Mouse (Mus musculus): ENCODE results near the gene Zfp281.

The Zfp281 gene

GRCm38 (mm10) chr1:136654385-136654784, 29.7 kb downstream of the Zfp281 start:
- in situ Hi-C loops (cut with MboI, MseI), result no loop called here

DNA sequence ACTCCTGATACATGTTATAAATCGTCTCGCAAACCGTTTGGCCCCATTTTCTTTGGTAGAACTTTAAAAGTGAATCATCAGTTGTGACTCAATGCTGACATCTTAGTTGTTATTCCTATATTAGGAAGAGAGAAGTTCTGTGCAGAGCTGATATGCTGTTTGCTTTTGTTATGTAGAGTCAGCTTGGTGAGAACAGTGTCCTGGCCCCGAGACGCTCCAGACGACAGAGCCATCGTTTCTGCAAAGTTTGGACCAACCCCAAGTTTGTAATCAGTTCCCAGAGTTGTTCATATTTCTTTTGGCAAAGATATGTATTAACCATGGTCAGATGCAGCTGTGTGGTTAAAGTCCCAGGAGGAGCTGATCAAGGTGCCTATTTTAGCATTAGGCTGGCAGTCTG, 31.9 kb downstream of the Zfp281 start:
- in situ Hi-C loops (cut with MboI, MseI), result no loop called here

DNA sequence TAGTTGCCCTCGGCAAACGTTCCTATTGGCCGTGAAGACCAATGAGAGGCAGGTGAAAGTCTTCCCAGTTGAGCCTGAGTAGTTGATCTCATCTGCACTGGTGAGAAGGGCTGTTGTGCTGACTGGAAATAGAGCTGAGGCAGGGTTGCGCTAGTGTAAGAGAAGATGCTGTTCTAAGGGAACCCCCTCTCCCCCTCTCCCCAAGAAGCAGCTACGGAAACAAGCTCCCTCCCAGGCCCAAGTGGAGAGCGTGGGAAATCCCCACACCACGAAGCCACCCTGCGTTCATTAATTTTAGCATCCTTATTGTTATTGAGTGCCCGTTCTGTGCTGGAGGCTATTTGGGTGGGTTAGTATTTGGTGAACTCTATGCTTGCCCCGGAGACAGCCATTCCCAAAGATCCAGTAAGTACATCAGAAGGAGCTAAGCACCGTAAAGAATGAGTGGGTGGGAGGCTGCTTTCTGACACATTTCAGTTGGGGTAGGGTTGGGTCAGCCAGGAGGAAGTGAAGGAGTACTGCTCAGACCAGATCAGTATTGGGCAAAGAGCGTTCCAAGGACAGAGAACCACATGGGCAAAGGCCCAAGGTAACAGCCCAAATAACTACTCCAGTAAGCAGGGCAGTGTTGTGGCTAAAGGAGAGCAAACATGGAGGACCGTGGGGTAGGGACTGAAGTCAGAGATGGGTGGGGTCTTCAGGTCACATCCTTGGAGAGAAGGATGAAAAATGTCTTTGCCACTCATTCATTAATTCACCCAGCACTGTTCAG, 33.9 kb downstream of the Zfp281 start:
- in situ Hi-C loops (cut with MboI, MseI), result no loop called here

- in situ Hi-C loops (cut with MboI, MseI), result no loop called here
Measured at GRCm38 (mm10) chr1:136659337-136659736, 34.6 kb downstream of the Zfp281 start.

DNA sequence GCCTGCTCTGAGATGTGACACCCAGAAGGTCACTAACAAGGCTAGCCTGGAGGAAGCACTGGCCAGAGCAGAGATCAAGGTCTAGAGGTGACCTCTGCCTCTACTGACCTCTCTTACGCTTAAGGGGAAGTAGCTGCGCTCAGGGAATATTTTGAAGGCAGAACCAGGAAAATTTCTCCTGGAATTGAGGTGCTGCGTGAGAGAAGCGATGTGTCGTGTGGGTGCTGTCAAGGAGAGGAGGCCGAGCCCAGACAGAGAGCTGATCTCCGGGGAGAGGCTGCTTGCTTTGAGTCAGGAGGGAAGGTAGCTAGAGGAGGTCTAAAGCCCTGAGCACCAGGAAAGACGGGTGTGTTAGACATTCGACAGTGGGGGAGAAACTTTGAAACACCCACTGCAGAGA, 35.2 kb downstream of the Zfp281 start:
- in situ Hi-C loops (cut with MboI, MseI), result no loop called here

DNA sequence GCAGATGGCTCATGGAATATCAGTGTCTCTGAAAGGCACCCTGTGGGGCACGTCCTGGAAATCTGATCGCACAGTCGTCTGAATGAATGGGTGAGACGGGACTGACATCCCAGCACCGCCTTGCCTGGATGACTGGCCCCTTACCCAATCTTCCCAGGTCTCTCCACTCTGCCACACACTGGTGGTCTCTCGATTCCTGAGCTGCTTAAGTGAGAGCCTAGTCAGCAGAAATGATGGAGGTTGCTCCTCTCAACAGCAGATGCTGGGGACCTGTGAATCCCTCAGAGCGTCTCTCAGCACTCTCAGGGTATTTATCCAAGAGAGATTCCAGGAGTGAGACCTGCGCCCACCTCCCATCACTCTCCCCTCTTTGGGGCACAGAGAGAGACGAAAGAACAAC, 36.8 kb downstream of the Zfp281 start:
- in situ Hi-C loops (cut with MboI, MseI), result no loop called here

- in situ Hi-C loops (cut with MboI, MseI), result no loop called here
Measured at GRCm38 (mm10) chr1:136661939-136662563, 37.4 kb downstream of the Zfp281 start.

- in situ Hi-C loops (cut with MboI, MseI), result no loop called here
Measured at GRCm38 (mm10) chr1:136664921-136665582, 40.4 kb downstream of the Zfp281 start.

- in situ Hi-C loops (cut with MboI, MseI), result no loop called here
Measured at GRCm38 (mm10) chr1:136666513-136666912, 41.8 kb downstream of the Zfp281 start.

DNA sequence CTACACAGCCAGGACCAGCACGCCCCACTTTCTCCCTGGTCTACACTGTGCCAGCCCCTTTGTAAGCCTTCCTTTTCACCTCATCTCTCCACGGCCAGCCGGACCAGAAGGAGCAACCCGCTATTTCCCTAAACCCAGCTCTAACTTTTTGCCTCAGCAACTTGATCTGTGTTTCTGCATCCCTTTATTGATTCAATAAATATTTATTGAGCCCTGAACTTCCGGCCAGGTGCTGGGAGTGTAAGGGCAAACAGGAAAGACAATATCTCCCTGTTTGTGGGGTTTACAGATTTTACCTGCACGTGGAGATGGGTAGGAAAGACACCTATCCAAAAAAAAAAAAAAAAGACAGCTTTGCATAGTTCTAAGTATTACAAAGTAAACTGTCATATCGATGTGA, 45.2 kb downstream of the Zfp281 start:
- in situ Hi-C loops (cut with MboI, MseI), result loop anchor here in 1 of 2 experiments (5.0 kb wide), 1 partner anchor 43 kb away; no protein-coding TSS in a partner anchor

- in situ Hi-C loops (cut with MboI, MseI), result loop anchor here in 1 of 2 experiments (5.0 kb wide), 1 partner anchor 43 kb away; no protein-coding TSS in a partner anchor
Measured at GRCm38 (mm10) chr1:136670421-136670820, 45.7 kb downstream of the Zfp281 start.

GRCm38 (mm10) chr1:136671767-136672434, 47.2 kb downstream of the Zfp281 start:
- in situ Hi-C loops (cut with MboI, MseI), result loop anchor here in 1 of 2 experiments (5.0 kb wide), 1 partner anchor 45 kb away; no protein-coding TSS in a partner anchor

GRCm38 (mm10) chr1:136672564-136672963, 47.9 kb downstream of the Zfp281 start:
- in situ Hi-C loops (cut with MboI, MseI), result loop anchor here in 1 of 2 experiments (5.0 kb wide), 1 partner anchor 45 kb away; no protein-coding TSS in a partner anchor

DNA sequence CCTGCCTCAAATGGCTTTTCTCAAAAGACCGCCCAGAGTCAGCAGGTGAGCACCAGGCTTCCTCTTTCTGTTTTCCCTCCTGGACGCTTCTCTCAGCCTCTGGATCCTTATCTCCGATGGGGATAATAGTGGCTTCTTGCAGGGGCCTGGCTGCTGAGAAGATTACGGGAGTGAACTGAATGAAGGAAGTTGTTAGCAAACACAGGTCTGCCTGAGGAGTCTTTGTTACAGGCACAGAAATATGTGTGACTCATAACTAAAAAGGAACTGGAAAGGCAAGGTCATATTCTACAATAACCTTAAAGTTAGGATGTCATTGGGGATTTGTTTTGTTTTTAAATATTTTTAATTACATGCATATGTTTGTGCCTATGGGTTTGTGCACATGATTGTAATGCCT, 48.6 kb downstream of the Zfp281 start:
- in situ Hi-C loops (cut with MboI, MseI), result loop anchor here in 1 of 2 experiments (5.0 kb wide), 1 partner anchor 46 kb away; no protein-coding TSS in a partner anchor

GRCm38 (mm10) chr1:136674548-136675455, 50.1 kb downstream of the Zfp281 start:
- in situ Hi-C loops (cut with MboI, MseI), result loop anchor here (5.0 to 25.0 kb wide), 2 partner anchors 48 to 538 kb away; partner anchors contain the start of gene Kif21b (in 1 of the 2)

DNA sequence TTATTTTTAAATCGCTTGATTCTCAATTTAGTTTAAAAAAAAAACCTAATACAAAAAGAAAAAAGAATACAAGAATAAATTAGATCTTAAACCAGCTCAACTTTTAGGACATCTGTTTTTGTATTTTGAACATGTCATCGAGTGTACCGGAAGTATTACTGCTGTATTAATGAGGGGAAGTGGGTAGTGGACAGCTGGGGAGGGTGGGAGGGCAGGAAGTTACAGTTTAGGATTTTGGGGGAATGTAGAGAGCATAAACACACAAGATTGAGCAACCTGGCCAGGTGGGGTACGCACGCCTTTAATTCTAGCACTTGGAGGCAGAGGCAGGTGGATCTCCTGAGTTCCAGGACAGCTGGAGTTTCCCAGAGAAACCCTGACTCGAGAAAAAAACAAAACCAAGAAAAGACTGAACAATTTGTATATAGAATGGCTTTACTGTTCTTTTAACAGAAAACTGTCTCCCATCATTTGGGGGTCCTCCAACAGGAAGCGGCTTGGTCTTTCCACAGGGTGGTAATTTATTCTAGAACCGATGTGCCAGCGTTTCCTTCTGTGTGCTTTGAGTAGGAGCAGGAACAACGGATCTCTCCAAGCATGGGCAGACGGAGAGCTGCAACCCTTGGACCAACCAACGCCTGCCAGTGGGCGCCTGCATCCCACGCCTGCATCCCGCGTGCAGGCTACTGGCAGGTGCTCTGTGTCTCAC, 51.2 kb downstream of the Zfp281 start:
- in situ Hi-C loops (cut with MboI, MseI), result loop anchor here in 1 of 2 experiments (25.0 kb wide), 1 partner anchor 539 kb away; the partner anchor contains the start of gene Kif21b

DNA sequence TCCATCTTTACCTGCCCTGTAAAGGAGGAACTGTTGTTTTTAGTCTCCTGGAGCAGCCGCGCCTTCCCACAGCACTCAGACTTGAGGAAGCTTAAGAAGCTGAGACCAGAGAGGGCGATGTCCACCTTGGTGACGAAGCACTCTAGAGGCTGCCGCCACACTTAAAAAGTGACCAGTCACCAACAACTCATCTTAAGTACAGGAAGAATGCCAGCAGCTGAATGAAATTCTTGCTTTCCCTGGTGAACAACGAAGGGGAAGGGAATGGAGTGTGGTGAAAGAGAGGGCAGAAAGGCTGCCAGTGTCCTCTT, 51.7 kb downstream of the Zfp281 start:
- in situ Hi-C loops (cut with MboI, MseI), result loop anchor here in 1 of 2 experiments (25.0 kb wide), 1 partner anchor 539 kb away; the partner anchor contains the start of gene Kif21b

DNA sequence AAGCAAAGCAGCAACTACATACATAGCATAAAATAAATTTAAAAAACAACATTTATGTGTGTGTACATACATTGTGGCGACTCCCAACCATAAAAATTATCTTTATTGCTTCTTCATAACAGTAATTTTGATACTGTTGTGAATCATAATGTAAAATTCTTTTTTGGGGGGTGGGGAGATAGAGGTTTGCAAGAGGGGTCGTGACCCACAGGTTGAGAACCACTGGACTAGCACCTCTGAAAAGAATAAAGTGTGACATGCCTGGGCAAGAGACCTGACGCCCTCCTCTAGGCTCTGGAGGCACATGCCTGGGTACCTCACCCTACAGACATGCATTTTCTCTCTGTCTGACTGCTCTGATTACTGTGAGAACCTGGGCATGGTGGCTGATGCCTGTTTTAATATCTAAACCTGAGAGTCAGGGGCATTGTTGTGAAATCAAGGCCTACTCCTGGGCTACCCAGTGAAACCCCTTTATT, 53.2 kb downstream of the Zfp281 start:
- in situ Hi-C loops (cut with MboI, MseI), result loop anchor here in 1 of 2 experiments (25.0 kb wide), 1 partner anchor 541 kb away; the partner anchor contains the start of gene Kif21b

- in situ Hi-C loops (cut with MboI, MseI), result loop anchor here in 1 of 2 experiments (25.0 kb wide), 1 partner anchor 542 kb away; the partner anchor contains the start of gene Kif21b
Measured at GRCm38 (mm10) chr1:136678836-136679235, 54.1 kb downstream of the Zfp281 start.

Measured in T-helper 17 cell (primary cell).